In the genomic region with DNA sequence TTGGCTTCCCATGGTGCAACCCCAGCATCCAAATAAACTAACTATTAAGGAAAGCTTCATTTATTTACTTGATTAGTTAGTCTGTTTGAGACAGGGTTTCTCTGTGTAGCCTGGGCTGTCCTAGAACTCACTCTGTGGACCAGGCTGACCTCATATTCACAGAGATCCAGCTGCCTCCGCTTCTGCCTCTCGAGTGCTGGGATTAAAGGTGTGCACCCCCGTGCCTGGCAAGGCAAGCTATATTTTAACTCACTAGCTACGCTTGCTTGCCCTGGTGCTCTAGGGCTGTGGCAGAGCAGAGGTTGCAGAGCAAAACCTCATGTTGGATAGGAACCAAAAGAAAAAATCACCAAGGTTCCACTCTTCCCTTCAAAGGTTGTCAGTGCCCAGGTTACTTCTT, we compare ENCODE assay signal across 9 mouse cellular contexts. TPM values are rescaled to one million over a fixed set of nuclear protein-coding genes. Genes with fewer than 3 reads are reported as not detected.
A peak's percentile ranks its signal among the peaks of the same experiment; 100 is the strongest.
DNase-seq lines count a peak whose midpoint lies in the region; ATAC-seq and TF ChIP-seq lines count a peak whose summit lies in the region.
"Had no signal": no experiment of that assay in that cellular context is flagged by ENCODE, and none has a peak within 500 bp of the region (broad histone marks: within the 10 kb centered on the region; RNA-seq: fewer than 3 reads in every experiment).

No protein-coding gene starts in this region.

- H3K79me2 ChIP-seq in C2C12 (ENCODE audit: control insufficient read depth, insufficient read depth): no peaks in the 10 kb centered on the region

- H3K9me3 ChIP-seq in G1E (replicated peaks): no peaks in the 10 kb centered on the region
- no peaks in the 10 kb centered on the region for H3K9me3 ChIP-seq in hindbrain, postnatal 0 days (ENCODE audit: low read length)
- no peaks in the 10 kb centered on the region for H3K9me3 ChIP-seq in liver, embryonic 13.5 days (replicated peaks)

- H3ac ChIP-seq in C2C12 (ENCODE audit: control insufficient read depth, insufficient read length, low read depth): peak overlapping the region; percentile 13

- H3K4me1 ChIP-seq in G1E (ENCODE audit: insufficient read depth, low read depth, low read length): peaks cover 11% of the 10 kb centered on the region
- H3K4me1 ChIP-seq in hindbrain, postnatal 0 days (ENCODE audit: insufficient read depth, low read length): no peaks in the 10 kb centered on the region
- peaks cover 12% of the 10 kb centered on the region; the same call in 1 of the 2 replicates for H3K4me1 ChIP-seq in liver, embryonic 13.5 days (replicated peaks)

- WGBS in hindbrain, postnatal 0 days: 46% methylated on average over 4 of the region's 4 CpGs
- WGBS in liver, embryonic 13.5 days (ENCODE audit: insufficient replicate concordance): 58% methylated on average over 4 of the region's 4 CpGs

- TF ChIP-seq CTCF in C2C12 (IDR thresholded peaks at IDR 0.05; ENCODE audit: control insufficient read depth, insufficient read depth, insufficient read length) (no peak), G1E (IDR thresholded peaks at IDR 0.05; ENCODE audit: low read depth, low read length) (no peak)
- no peak for TF ChIP-seq CTCF in hindbrain, postnatal 0 days (IDR thresholded peaks at IDR 0.05; ENCODE audit: low read depth)

- DNase-seq in G1E (ENCODE audit: low spot score): no peak
- DNase-seq in hindbrain, postnatal 0 days (ENCODE audit: low spot score): no peak
- DNase-seq in liver, embryonic 13.5 days: no peak
- no peak for DNase-seq in adrenal gland, postnatal 4 days (ENCODE audit: low spot score in 2 of 2)
- DNase-seq in adrenal gland, postnatal 10 days: no peak
- DNase-seq in frontal cortex, adult 2 months (ENCODE audit: extremely low spot score in 1 of 2, low spot score in 1 of 2): no peak
- DNase-seq in thymus, adult 18-20 months: no peak

- H3K27me3 ChIP-seq in C2C12 (ENCODE audit: control insufficient read depth, insufficient read depth, insufficient read length): no peaks in the 10 kb centered on the region
- H3K27me3 ChIP-seq in G1E (ENCODE audit: insufficient read depth, low read length): peaks cover 8% of the 10 kb centered on the region
- H3K27me3 ChIP-seq in hindbrain, postnatal 0 days (ENCODE audit: insufficient read depth, low read length): no peaks in the 10 kb centered on the region
- no peaks in the 10 kb centered on the region for H3K27me3 ChIP-seq in liver, embryonic 13.5 days

- no peak for ATAC-seq in G1E (ENCODE audit: extremely low read depth, insufficient number of reproducible peaks, low FRiP score, poor library complexity, severe bottlenecking)
- ATAC-seq in hindbrain, postnatal 0 days: no peak
- no peak for ATAC-seq in liver, embryonic 13.5 days (ENCODE audit: low read depth)

- H3K4me3 ChIP-seq in C2C12 (ENCODE audit: insufficient read depth, poor library complexity, severe bottlenecking): no peak overlapping the region
- peak overlapping the region; percentile 64; the same call in 1 of the 2 replicates for H3K4me3 ChIP-seq in G1E (ENCODE audit: low read depth, low read length)
- H3K4me3 ChIP-seq in hindbrain, postnatal 0 days (ENCODE audit: low read length): peak overlapping the region; percentile 44
- peak overlapping the region; percentile 50 for H3K4me3 ChIP-seq in liver, embryonic 13.5 days (replicated peaks)

- no peaks in the 10 kb centered on the region for H3K36me3 ChIP-seq in C2C12 (ENCODE audit: control insufficient read depth, insufficient read depth)
- peaks cover 14% of the 10 kb centered on the region for H3K36me3 ChIP-seq in G1E (replicated peaks)
- H3K36me3 ChIP-seq in hindbrain, postnatal 0 days (ENCODE audit: insufficient read depth, low read length): no peaks in the 10 kb centered on the region
- H3K36me3 ChIP-seq in liver, embryonic 13.5 days: no peaks in the 10 kb centered on the region

- H3K4me2 ChIP-seq in hindbrain, postnatal 0 days (ENCODE audit: low read depth, low read length): peak overlapping the region; percentile 62
- peak overlapping the region; percentile 63 for H3K4me2 ChIP-seq in liver, embryonic 13.5 days

- H3K9ac ChIP-seq in hindbrain, postnatal 0 days (replicated peaks; ENCODE audit: low read length): peak overlapping the region; percentile 55
- H3K9ac ChIP-seq in liver, embryonic 13.5 days: peak overlapping the region; percentile 60; the same call in 1 of the 2 replicates

- peak overlapping the region; percentile 42; the same call in 1 of the 2 replicates for H3K27ac ChIP-seq in hindbrain, postnatal 0 days
- no peak overlapping the region for H3K27ac ChIP-seq in liver, embryonic 13.5 days

- no peaks in the 10 kb centered on the region for H3K79me3 ChIP-seq in C2C12 (ENCODE audit: low read depth)

TF ChIP-seq in C2C12, 6 proteins besides CTCF, POLR2A, EP300 and RAD21:
- TF ChIP-seq USF1 (IDR thresholded peaks at IDR 0.05; ENCODE audit: low read depth): no peak
- no peak for TF ChIP-seq MAX (IDR thresholded peaks at IDR 0.05)

RNA-seq across cellular contexts. Expression of gene Odf4, which starts 13.6 kb away (rescaled TPM):
- polyA plus RNA-seq in C2C12 (2012; fragmentation: generic; extraction: Trizol) (not detected), G1E (2012) (not detected in 2 replicates)
- total RNA-seq in G1E (2014; fragmentation: Nextera tagmentation) (not detected in 2 replicates), G1E (2017) (not detected in 2 replicates)
- total RNA-seq in hindbrain, postnatal 0 days (2014; rRNA removed): 1.3 TPM in 1 of 2 replicates, not detected in the other
- 0.58 and 0.88 TPM in 2 replicates for polyA plus RNA-seq in hindbrain, postnatal 0 days (2015; fragmentation: Nextera tagmentation; extraction: Ambion mirVana)
- not detected in 2 replicates for polyA plus RNA-seq in liver, embryonic 13.5 days (2015; fragmentation: Nextera tagmentation; extraction: Ambion mirVana)
- total RNA-seq in adrenal gland, postnatal 4 days (2021): 1 to 10 TPM; 1.5 TPM
- under 1 TPM; 0.27 to 0.60 TPM for total RNA-seq in adrenal gland, postnatal 10 days (2021)
- 0.48 and 0.82 TPM in 2 replicates for polyA plus RNA-seq in frontal cortex, adult 2 months (2012; rRNA removed)
- total RNA-seq: layer of hippocampus, adult 18-20 months had no signal

RNA-seq across cellular contexts. Expression of gene Arhgef15, which starts 16.8 kb away (rescaled TPM):
- polyA plus RNA-seq in C2C12 (2012; fragmentation: generic; extraction: Trizol): 0.25 TPM
- not detected in 2 replicates for total RNA-seq in G1E (2014; fragmentation: Nextera tagmentation)
- total RNA-seq in G1E (2017): 0.12 and 0.22 TPM in 2 replicates
- polyA plus RNA-seq in G1E (2012): not detected in 2 replicates
- total RNA-seq in hindbrain, postnatal 0 days (2014; rRNA removed): 21.2 and 45.2 TPM in 2 replicates
- polyA plus RNA-seq in hindbrain, postnatal 0 days (2015; fragmentation: Nextera tagmentation; extraction: Ambion mirVana): 25.7 and 27.5 TPM in 2 replicates
- polyA plus RNA-seq in liver, embryonic 13.5 days (2015; fragmentation: Nextera tagmentation; extraction: Ambion mirVana): 1.4 and 1.5 TPM in 2 replicates
- 10 to 100 TPM; 28.6 to 29.5 TPM for total RNA-seq in adrenal gland, postnatal 4 days (2021)
- total RNA-seq in adrenal gland, postnatal 10 days (2021): 10 to 100 TPM; 25.4 to 35.9 TPM
- 17.6 and 23.9 TPM in 2 replicates for polyA plus RNA-seq in frontal cortex, adult 2 months (2012; rRNA removed)

RNA-seq across cellular contexts. Expression of gene Slc25a35, which starts 27.4 kb away (rescaled TPM):
- polyA plus RNA-seq in C2C12 (2012; fragmentation: generic; extraction: Trizol) (0.88 TPM), G1E (2012) (1.2 and 1.3 TPM in 2 replicates)
- total RNA-seq in G1E (2014; fragmentation: Nextera tagmentation) (5.2 and 5.8 TPM in 2 replicates), G1E (2017) (0.93 and 1.1 TPM in 2 replicates)
- total RNA-seq in hindbrain, postnatal 0 days (2014; rRNA removed): 1.6 and 2.0 TPM in 2 replicates
- 2.3 TPM in 2 replicates for polyA plus RNA-seq in hindbrain, postnatal 0 days (2015; fragmentation: Nextera tagmentation; extraction: Ambion mirVana)
- 0.47 and 0.57 TPM in 2 replicates for polyA plus RNA-seq in liver, embryonic 13.5 days (2015; fragmentation: Nextera tagmentation; extraction: Ambion mirVana)
- 1 to 10 TPM; 5.8 to 5.9 TPM for total RNA-seq in adrenal gland, postnatal 4 days (2021)
- 10 to 100 TPM; 28.5 to 32.9 TPM for total RNA-seq in adrenal gland, postnatal 10 days (2021)
- 15.3 and 15.5 TPM in 2 replicates for polyA plus RNA-seq in frontal cortex, adult 2 months (2012; rRNA removed)

RNA-seq across cellular contexts. Expression of gene Rangrf, which starts 34.5 kb away (rescaled TPM):
- polyA plus RNA-seq in C2C12 (2012; fragmentation: generic; extraction: Trizol) (76.2 TPM), G1E (2012) (7.8 and 8.1 TPM in 2 replicates)
- total RNA-seq in G1E (2014; fragmentation: Nextera tagmentation) (16.1 and 21.8 TPM in 2 replicates), G1E (2017) (16.2 and 18.4 TPM in 2 replicates)
- total RNA-seq in hindbrain, postnatal 0 days (2014; rRNA removed): 40.4 and 51.6 TPM in 2 replicates
- 31.2 and 34.6 TPM in 2 replicates for polyA plus RNA-seq in hindbrain, postnatal 0 days (2015; fragmentation: Nextera tagmentation; extraction: Ambion mirVana)
- polyA plus RNA-seq in liver, embryonic 13.5 days (2015; fragmentation: Nextera tagmentation; extraction: Ambion mirVana): 52.4 and 53.5 TPM in 2 replicates
- 10 to 100 TPM; 19.4 to 20.1 TPM for total RNA-seq in adrenal gland, postnatal 4 days (2021)
- total RNA-seq in adrenal gland, postnatal 10 days (2021): 10 to 100 TPM; 20.4 to 24.7 TPM
- polyA plus RNA-seq in frontal cortex, adult 2 months (2012; rRNA removed): 26.1 and 26.2 TPM in 2 replicates

RNA-seq across cellular contexts. Expression of gene Rpl26, which starts 39.1 kb away (rescaled TPM):
- 625 TPM for polyA plus RNA-seq in C2C12 (2012; fragmentation: generic; extraction: Trizol)
- 1,627 and 1,719 TPM in 2 replicates for total RNA-seq in G1E (2014; fragmentation: Nextera tagmentation)
- 4,471 and 4,820 TPM in 2 replicates for total RNA-seq in G1E (2017)
- polyA plus RNA-seq in G1E (2012): 273 and 318 TPM in 2 replicates
- 1,103 and 1,196 TPM in 2 replicates for total RNA-seq in hindbrain, postnatal 0 days (2014; rRNA removed)
- polyA plus RNA-seq in hindbrain, postnatal 0 days (2015; fragmentation: Nextera tagmentation; extraction: Ambion mirVana): 608 and 621 TPM in 2 replicates
- 881 and 895 TPM in 2 replicates for polyA plus RNA-seq in liver, embryonic 13.5 days (2015; fragmentation: Nextera tagmentation; extraction: Ambion mirVana)
- total RNA-seq in adrenal gland, postnatal 4 days (2021): 1,000 to 10,000 TPM; 1,502 to 1,552 TPM
- total RNA-seq in adrenal gland, postnatal 10 days (2021): 1,000 to 10,000 TPM; 1,288 to 1,295 TPM
- 1,561 and 1,707 TPM in 2 replicates for polyA plus RNA-seq in frontal cortex, adult 2 months (2012; rRNA removed)
